Mouse (Mus musculus) embryonic fibroblast, embryonic 13.5 days (primary cell): ENCODE data around the gene Hs6st2.

Source experiments
- CTCF ChIP-seq: IDR thresholded peaks from 2 replicates; pipeline ENCODE4 v1.5.1; 2011; ENCODE audit warnings: mild to moderate bottlenecking, control low read depth, low read length, moderate library complexity, borderline replicate concordance; ENCODE audit not compliant: insufficient read depth
- POLR2A ChIP-seq: IDR thresholded peaks from 2 replicates; pipeline ENCODE4 v1.6.1; 2011; ENCODE audit warnings: low read depth, mild to moderate bottlenecking, control low read depth, low read length, moderate library complexity

GRCm38 (mm10) chrX:51585444-51585843 lies 96.2 kb downstream of the Hs6st2 start:
- no peak for TF ChIP-seq POLR2A
- no peak for TF ChIP-seq CTCF
